In genomic region chr17:12791420-12791819, GRCm38 (mm10) we compare ENCODE assay signal across 8 mouse cellular contexts. TPM values are rescaled to one million over a fixed set of nuclear protein-coding genes. Genes with fewer than 3 reads are reported as not detected.
A peak's percentile ranks its signal among the peaks of the same experiment; 100 is the strongest.
DNase-seq lines count a peak whose midpoint lies in the region; ATAC-seq and TF ChIP-seq lines count a peak whose summit lies in the region.

No protein-coding gene starts in this region.

- H3K4me1 ChIP-seq in heart, adult 2 months (ENCODE audit: control insufficient read depth, insufficient read depth, low read length): peaks cover 35% of the 10 kb centered on the region
- peaks cover 18% of the 10 kb centered on the region for H3K4me1 ChIP-seq in midbrain, embryonic 12.5 days

- H3K9ac ChIP-seq in heart, adult 2 months (ENCODE audit: low read depth, low read length): no peak overlapping the region
- H3K9ac ChIP-seq in midbrain, embryonic 12.5 days (replicated peaks): no peak overlapping the region

- no peak overlapping the region for H3K4me2 ChIP-seq in midbrain, embryonic 12.5 days (replicated peaks)

- peak; percentile 64; the same call in 1 of the 2 replicates for TF ChIP-seq EP300 in heart, adult 2 months (IDR thresholded peaks at IDR 0.05; ENCODE audit: insufficient read depth, low read depth, low read length)

- H3K27me3 ChIP-seq in heart, adult 2 months (ENCODE audit: control insufficient read depth, insufficient read depth, low read length): no peaks in the 10 kb centered on the region
- H3K27me3 ChIP-seq in midbrain, embryonic 12.5 days: peaks cover 29% of the 10 kb centered on the region

- no peak for TF ChIP-seq CTCF in heart, adult 2 months (IDR thresholded peaks at IDR 0.05)

- H3K9me3 ChIP-seq in midbrain, embryonic 12.5 days: no peaks in the 10 kb centered on the region

- 18% methylated on average over 4 of the region's 4 CpGs for WGBS in heart, adult 2 months
- WGBS in midbrain, embryonic 12.5 days: 47% methylated on average over 4 of the region's 4 CpGs

- TF ChIP-seq POLR2A in heart, adult 2 months (IDR thresholded peaks at IDR 0.05; ENCODE audit: insufficient read depth, low read depth, low read length): no peak

- H3K27ac ChIP-seq in heart, adult 2 months: peak overlapping the region; percentile 85
- 0 out of 2 replicates have a peak overlapping the region, but pooled peaks have one; percentile 21 for H3K27ac ChIP-seq in midbrain, embryonic 12.5 days (replicated peaks)

- H3K36me3 ChIP-seq in heart, adult 2 months (ENCODE audit: control insufficient read depth, insufficient read depth, low read length): peaks cover 23% of the 10 kb centered on the region
- H3K36me3 ChIP-seq in midbrain, embryonic 12.5 days: no peaks in the 10 kb centered on the region

- intact Hi-C loops in heart, adult 2 months (cut with DNase I): loop anchor here (2.0 kb wide), 2 partner anchors 31 to 51 kb away; no protein-coding TSS in a partner anchor

- no peak for ATAC-seq in midbrain, embryonic 12.5 days (ENCODE audit: low FRiP score, low read depth)

- no peaks in the 10 kb centered on the region for H3K79me2 ChIP-seq in heart, adult 2 months (replicated peaks; ENCODE audit: control insufficient read depth, insufficient read depth, low read length)

- H3K4me3 ChIP-seq in heart, adult 2 months: no peak overlapping the region
- no peak overlapping the region for H3K4me3 ChIP-seq in midbrain, embryonic 12.5 days

- peak; percentile 21 for DNase-seq in thymus, postnatal 0 days (ENCODE audit: low spot score)
- DNase-seq in thymus, postnatal 10 days (ENCODE audit: low spot score in 2 of 2): no peak
- peak; percentile 52 to 69 for DNase-seq in heart, adult 2 months
- DNase-seq in kidney, adult 9 months: peak; percentile 45
- DNase-seq in layer of hippocampus, adult 9-10 months (ENCODE audit: low spot score): no peak
- DNase-seq in layer of hippocampus, postnatal 10 days (ENCODE audit: low spot score in 2 of 2): no peak
- no peak for DNase-seq in left cerebral cortex, adult 8-10 months (ENCODE audit: low spot score in 2 of 2)

RNA-seq across cellular contexts. Expression of gene Igf2r, which starts 22.0 kb away (rescaled TPM):
- polyA plus RNA-seq in thymus, postnatal 0 days (2015; fragmentation: Nextera tagmentation; extraction: Ambion mirVana): 8.9 and 9.7 TPM in 2 replicates
- 100 to 1,000 TPM in 1 of 2 experiments, 10 to 100 TPM in 1; 98.9 to 116 TPM for total RNA-seq in heart, adult 2 months (2021)
- 34.0 and 53.7 TPM in 2 replicates for polyA plus RNA-seq in heart, adult 2 months (2012; rRNA removed)
- 20.4 and 20.7 TPM in 2 replicates for polyA plus RNA-seq in midbrain, embryonic 12.5 days (2016; fragmentation: Nextera tagmentation; extraction: Ambion mirVana)
- 10 to 100 TPM; 25.5 to 27.7 TPM for total RNA-seq in layer of hippocampus, postnatal 10 days (2021)
- 10 to 100 TPM; 26.6 to 27.7 (median 27.2) TPM for total RNA-seq in left cerebral cortex, adult 8-10 months (2022)

Comparison
In these comparisons a context has a peak if more than half of its experiments do, and no peak if none do; other contexts are left out.
1. DNase-seq: peak in thymus, postnatal 0 days (single experiment), heart, adult 2 months (2 of 2) and kidney, adult 9 months (single experiment); none in thymus, postnatal 10 days (0 of 2), layer of hippocampus, adult 9-10 months (single experiment), layer of hippocampus, postnatal 10 days (0 of 2) and left cerebral cortex, adult 8-10 months (0 of 2).